Mouse (Mus musculus) heart, embryonic 14.5 days (tissue): ENCODE data around the gene Gm10644. TPM values are rescaled to one million over a fixed set of nuclear protein-coding genes. Genes with fewer than 3 reads are reported as not detected.

Experiments used
- ATAC-seq: fragments of 200-750 bp; cut with Nextera tagmentation; 2 replicates; pipeline ENCODE4 v1.8.0; 2017; ENCODE audit warnings: low read depth, moderate TSS enrichment; ENCODE audit not compliant: insufficient number of reproducible peaks, insufficient read depth, low FRiP score
- H3K27ac ChIP-seq, 2 experiments: fragments of 200-500 bp in 1 of 2; fragments of 300-500 bp in 1 of 2; sonication (generic) in 1 of 2; replicated peaks in 1 of 2; 2 replicates each; pipeline ENCODE4 v1.5.1; 2012 to 2014; ENCODE audit warnings: low read depth in 2 of 2, low read length in 2 of 2, control low read depth in 1 of 2, mild to moderate bottlenecking in 1 of 2, mixed read lengths in 1 of 2; ENCODE audit not compliant: control insufficient read depth in 1 of 2, insufficient read depth in 1 of 2
- H3K27me3 ChIP-seq: fragments of 300-500 bp; sonication (generic); 2 replicates; pipeline ENCODE4 v1.6.1; 2014; ENCODE audit warnings: mild to moderate bottlenecking, low read length, control low read depth; ENCODE audit not compliant: control insufficient read depth, insufficient read depth
- H3K36me3 ChIP-seq: fragments of 300-500 bp; sonication (generic); 2 replicates; pipeline ENCODE4 v1.6.1; 2014; ENCODE audit warnings: mild to moderate bottlenecking, control low read depth, low read length, mixed read lengths; ENCODE audit not compliant: control insufficient read depth, insufficient read depth
- H3K4me1 ChIP-seq, 2 experiments: fragments of 200-500 bp in 1 of 2; fragments of 300-500 bp in 1 of 2; sonication (generic) in 1 of 2; 2 replicates each; pipeline ENCODE4 v1.6.1; 2012 to 2014; ENCODE audit warnings: low read length in 2 of 2, control low read depth in 1 of 2, mixed read lengths in 1 of 2; ENCODE audit not compliant: control insufficient read depth in 2 of 2, insufficient read depth in 2 of 2
- H3K4me2 ChIP-seq: fragments of 300-500 bp; sonication (generic); 2 replicates; pipeline ENCODE4 v1.6.1; 2014; ENCODE audit warnings: mild to moderate bottlenecking, low read length
- H3K4me3 ChIP-seq, 2 experiments: fragments of 200-500 bp in 1 of 2; fragments of 300-500 bp in 1 of 2; sonication (generic) in 1 of 2; 2 replicates each; pipeline ENCODE4 v1.5.1; 2012 to 2014; ENCODE audit warnings: low read length in 2 of 2, mild to moderate bottlenecking in 2 of 2, control low read depth in 1 of 2, low read depth in 1 of 2, moderate library complexity in 1 of 2; ENCODE audit not compliant: control insufficient read depth in 1 of 2, insufficient read depth in 1 of 2
- H3K9ac ChIP-seq: fragments of 300-500 bp; sonication (generic); 2 replicates; pipeline ENCODE4 v1.6.1; 2014; ENCODE audit warnings: mild to moderate bottlenecking, low read length
- H3K9me3 ChIP-seq: fragments of 300-500 bp; sonication (generic); 2 replicates; pipeline ENCODE4 v1.6.1; 2016; ENCODE audit warnings: low read length, control low read depth; ENCODE audit not compliant: control insufficient read depth
- WGBS: fragments of 180-500 bp; shearing (Covaris S2); extraction: QIAGEN DNeasy Blood & Tissue Kit; methylation state at CpG from one replicate; pipeline ENCODE4 v1.1.7; 2014; 5-methylcytosine and 5-hydroxymethylcytosine counted together
- polyA plus RNA-seq: library from polyadenylated mRNA; unstranded; fragments of >200 nt; fragmentation: Nextera tagmentation; extraction: Ambion mirVana; gene quantifications from 2 replicates; pipeline ENCODE4 v1.2.1, GENCODE M21; 2014

Gene Gm10644
- polyA plus RNA-seq, 1 experiment from 2014 or later: 0.66 TPM

- 60% methylated on average over 9 of the region's 9 CpGs for WGBS
- peaks cover 41 to 68% of the 10 kb centered on the region in 2 experiments for H3K4me1 ChIP-seq
Observed at GRCm38 (mm10) chr8:83978200-83978599, 23.2 kb upstream of the Gm10644 start.

GRCm38 (mm10) chr8:83977646-83978045 lies 22.6 kb upstream of the Gm10644 start:
- H3K4me3 ChIP-seq: no peak overlapping the region
- H3K4me2 ChIP-seq: peak overlapping the region; percentile 28
- ATAC-seq: no peak
- peak overlapping the region; percentile 22; the same call in 1 of the 2 replicates for H3K9ac ChIP-seq
- no peaks in the 10 kb centered on the region for H3K9me3 ChIP-seq
- 34% methylated on average over 6 of the region's 6 CpGs for WGBS
- H3K4me1 ChIP-seq: peaks cover 41 to 68% of the 10 kb centered on the region in 2 experiments
- peak overlapping the region; percentile 46 to 98; a peak in 3 of 4 replicates for H3K27ac ChIP-seq
- H3K27me3 ChIP-seq: no peaks in the 10 kb centered on the region
- H3K36me3 ChIP-seq: peaks cover 33% of the 10 kb centered on the region

More at GRCm38 (mm10) chr8:83978200-83978599, 23.2 kb upstream of the Gm10644 start:
- Histone ChIP-seq H3K9ac (peak overlapping the region; percentile 22; the same call in 1 of the 2 replicates), H3K36me3 (peaks cover 38% of the 10 kb centered on the region), H3K4me2 (peak overlapping the region; percentile 28), H3K4me3 (no peak overlapping the region), H3K27ac (peak overlapping the region; percentile 46 to 98; a peak in 3 of 4 replicates), H3K9me3 (no peaks in the 10 kb centered on the region), H3K27me3 (no peaks in the 10 kb centered on the region)
- ATAC-seq: no peak

DNA sequence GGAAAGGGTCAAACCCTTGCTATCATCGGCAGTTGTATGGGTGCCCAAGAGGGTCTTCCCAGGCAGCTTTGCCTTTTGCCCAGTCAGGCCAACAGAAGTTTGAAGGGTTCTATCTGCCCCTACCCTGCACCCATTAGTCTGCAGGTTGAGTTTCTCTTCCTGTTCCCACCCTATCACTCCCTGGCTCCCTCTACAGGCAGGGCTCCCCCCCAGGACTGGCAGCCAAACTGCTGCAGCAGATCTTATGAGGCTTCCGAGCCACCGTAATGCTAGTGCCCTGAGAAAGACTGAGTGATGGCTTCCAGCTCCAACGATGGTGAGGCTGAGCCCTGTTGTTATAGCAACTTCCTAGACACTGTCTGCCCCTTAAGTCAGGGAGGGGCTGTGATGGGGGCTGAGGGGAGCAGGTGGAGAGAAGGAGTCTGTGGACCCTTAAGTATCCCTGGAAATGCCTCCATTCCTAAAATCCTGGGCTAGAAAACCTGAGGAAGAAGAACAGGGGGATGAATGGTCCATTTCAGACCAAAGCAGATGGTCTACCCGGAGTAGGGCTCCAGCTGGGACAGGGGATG lies 21.9 kb upstream of the Gm10644 start:
- ATAC-seq: no peak
- Histone ChIP-seq H3K4me1 (peaks cover 43 to 71% of the 10 kb centered on the region in 2 experiments), H3K36me3 (peaks cover 25% of the 10 kb centered on the region), H3K27ac (no peak overlapping the region; a peak in 1 of 4 replicates), H3K4me2 (no peak overlapping the region), H3K9ac (no peak overlapping the region; the same call in 1 of the 2 replicates), H3K4me3 (no peak overlapping the region), H3K27me3 (no peaks in the 10 kb centered on the region), H3K9me3 (no peaks in the 10 kb centered on the region)
- WGBS: 82% methylated on average over 5 of the region's 5 CpGs

DNA sequence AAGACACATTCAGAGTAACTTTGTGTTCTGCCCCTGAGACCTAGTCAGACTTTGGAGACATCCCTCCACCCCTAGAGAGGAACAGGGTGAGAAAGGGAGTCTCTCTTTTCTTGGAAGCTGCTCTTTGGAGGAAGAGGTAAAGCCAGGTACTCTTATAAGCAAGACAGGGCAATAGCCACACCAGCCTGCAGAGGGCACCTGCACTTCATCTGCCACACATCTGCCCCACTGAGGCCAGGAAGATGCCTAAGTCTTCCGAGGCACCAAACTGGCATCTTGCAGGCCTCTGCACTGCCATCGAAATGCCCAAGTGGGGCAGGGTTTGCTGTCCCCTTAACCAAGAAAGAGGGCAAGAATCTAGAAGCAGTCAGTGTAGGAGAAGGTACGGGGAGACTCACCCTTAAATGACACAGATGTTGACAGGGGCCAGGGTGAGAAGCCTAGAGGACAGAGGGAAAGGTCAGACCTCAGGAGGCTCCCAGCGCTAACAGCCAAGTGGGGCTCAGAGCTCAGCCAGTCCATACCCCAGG lies 21.2 kb upstream of the Gm10644 start:
- no peaks in the 10 kb centered on the region for H3K27me3 ChIP-seq
- H3K9me3 ChIP-seq: no peaks in the 10 kb centered on the region
- H3K9ac ChIP-seq: no peak overlapping the region
- ATAC-seq: no peak
- 81% methylated on average over 4 of the region's 4 CpGs for WGBS
- H3K27ac ChIP-seq: no peak overlapping the region
- H3K4me1 ChIP-seq: peaks cover 43 to 72% of the 10 kb centered on the region in 2 experiments
- no peak overlapping the region for H3K4me2 ChIP-seq
- no peak overlapping the region for H3K4me3 ChIP-seq
- peaks cover 18% of the 10 kb centered on the region for H3K36me3 ChIP-seq

GRCm38 (mm10) chr8:83974521-83974920 lies 19.5 kb upstream of the Gm10644 start:
- ATAC-seq: no peak
- peak overlapping the region; percentile 96 for H3K9ac ChIP-seq
- H3K27me3 ChIP-seq: no peaks in the 10 kb centered on the region
- peak overlapping the region; percentile 3 to 96; a peak in 1 of 4 replicates for H3K4me3 ChIP-seq
- peak overlapping the region in 1 of 2 experiments; percentile 82; a peak in 2 of 4 replicates for H3K27ac ChIP-seq
- peaks cover 14% of the 10 kb centered on the region for H3K36me3 ChIP-seq
- peaks cover 32 to 59% of the 10 kb centered on the region in 2 experiments for H3K4me1 ChIP-seq
- H3K9me3 ChIP-seq: no peaks in the 10 kb centered on the region
- WGBS: 46% methylated on average over 4 of the region's 4 CpGs
- peak overlapping the region; percentile 84 for H3K4me2 ChIP-seq

DNA sequence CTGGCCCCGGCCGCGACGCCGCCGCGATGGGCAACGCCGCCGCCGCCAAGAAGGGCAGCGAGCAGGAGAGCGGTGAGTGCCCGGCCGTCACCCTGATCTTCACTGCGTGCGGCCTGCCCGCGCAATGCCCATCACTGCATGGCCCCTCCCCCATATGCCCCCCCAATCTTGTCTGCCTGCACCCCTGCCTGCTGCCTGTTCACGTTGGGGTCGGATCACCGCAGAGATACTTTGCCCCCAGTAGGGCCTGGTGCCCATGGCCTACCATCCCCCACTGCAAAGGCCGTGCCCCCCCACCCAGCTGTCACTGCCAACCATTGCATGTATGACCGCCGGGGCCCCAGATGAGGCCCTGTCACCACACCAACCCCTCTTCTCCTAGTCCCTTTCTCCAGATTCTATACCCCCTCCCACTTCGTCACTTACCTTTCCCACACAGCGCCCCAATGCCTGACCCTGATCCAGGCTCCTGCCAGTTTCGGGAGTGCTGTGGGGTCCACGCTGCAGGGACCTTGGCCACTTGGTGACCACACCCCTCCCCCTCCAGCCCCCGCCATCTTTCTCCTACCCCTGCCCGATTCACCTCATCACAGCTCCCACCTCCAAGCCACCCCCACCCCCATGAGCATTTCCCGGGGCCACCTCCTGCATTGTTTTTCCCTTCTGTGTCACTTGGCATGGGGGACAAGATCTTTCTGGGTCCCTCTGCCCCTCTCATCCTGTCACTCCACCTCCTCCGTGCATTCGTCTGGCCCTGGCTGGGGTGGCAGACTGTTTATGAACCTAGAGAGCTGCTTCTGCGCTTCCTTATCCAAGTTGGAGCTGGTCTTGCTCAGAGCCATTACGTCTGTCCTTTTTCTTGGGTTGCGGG lies 18.4 kb upstream of the Gm10644 start:
- Histone ChIP-seq H3K4me3 (peak overlapping the region; percentile 84 to 96), H3K27ac (peak overlapping the region; percentile 49 to 82), H3K36me3 (peaks cover 18% of the 10 kb centered on the region), H3K9me3 (no peaks in the 10 kb centered on the region), H3K27me3 (no peaks in the 10 kb centered on the region), H3K4me1 (peaks cover 27 to 49% of the 10 kb centered on the region in 2 experiments), H3K9ac (peak overlapping the region; percentile 96), H3K4me2 (peak overlapping the region; percentile 84)
- peak; percentile 4; the same call in 1 of the 2 replicates for ATAC-seq
- 1% methylated on average over 37 of the region's 37 CpGs for whole genome bisulfite sequencing
